Mouse (Mus musculus) ovary, adult 10 weeks (tissue): ENCODE data around the gene Skp2. TPM values are rescaled to one million over a fixed set of nuclear protein-coding genes. Genes with fewer than 3 reads are reported as not detected.

Source experiments
- polyA plus RNA-seq: library from polyadenylated mRNA; stranded (reverse); fragments of 350-450 nt; fragmentation: Illumina TruSeq; extraction: RNeasy Lipid Tissue Mini Kit (QIAGEN cat#74804); gene quantifications from one replicate; pipeline ENCODE4 v1.2.3, GENCODE M21; 2014

Gene Skp2
- 29.9 TPM for polyA plus RNA-seq

DNA sequence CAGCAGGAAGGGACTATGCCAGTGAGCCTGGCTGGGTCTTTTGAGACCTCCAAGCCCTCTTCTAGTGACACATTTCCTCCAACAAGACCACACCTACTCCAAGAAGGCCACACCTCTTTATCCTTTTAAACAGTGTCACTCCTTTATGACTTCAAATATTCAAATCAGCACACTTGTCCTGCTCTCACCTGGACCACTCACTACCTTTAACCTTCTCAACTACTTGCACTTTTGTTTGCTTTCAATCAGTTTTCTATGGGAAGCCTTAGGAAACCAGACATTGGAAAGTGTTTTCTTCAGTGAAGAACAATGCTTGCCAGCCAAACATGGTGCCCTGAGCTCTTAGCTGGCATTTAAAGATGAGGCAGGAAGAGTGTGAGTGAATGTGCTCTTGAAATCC lies at the start of gene Skp2:
Gene Skp2, minus strand, starts transcription at position 101 of the 400 bp plus-strand sequence.

GRCm38 (mm10) chr15:9140252-9140680 lies 15.0 kb downstream of the Skp2 start, which contains the start of gene Lmbrd2:
Lmbrd2 (plus strand) TSS chr15:9140550.

DNA sequence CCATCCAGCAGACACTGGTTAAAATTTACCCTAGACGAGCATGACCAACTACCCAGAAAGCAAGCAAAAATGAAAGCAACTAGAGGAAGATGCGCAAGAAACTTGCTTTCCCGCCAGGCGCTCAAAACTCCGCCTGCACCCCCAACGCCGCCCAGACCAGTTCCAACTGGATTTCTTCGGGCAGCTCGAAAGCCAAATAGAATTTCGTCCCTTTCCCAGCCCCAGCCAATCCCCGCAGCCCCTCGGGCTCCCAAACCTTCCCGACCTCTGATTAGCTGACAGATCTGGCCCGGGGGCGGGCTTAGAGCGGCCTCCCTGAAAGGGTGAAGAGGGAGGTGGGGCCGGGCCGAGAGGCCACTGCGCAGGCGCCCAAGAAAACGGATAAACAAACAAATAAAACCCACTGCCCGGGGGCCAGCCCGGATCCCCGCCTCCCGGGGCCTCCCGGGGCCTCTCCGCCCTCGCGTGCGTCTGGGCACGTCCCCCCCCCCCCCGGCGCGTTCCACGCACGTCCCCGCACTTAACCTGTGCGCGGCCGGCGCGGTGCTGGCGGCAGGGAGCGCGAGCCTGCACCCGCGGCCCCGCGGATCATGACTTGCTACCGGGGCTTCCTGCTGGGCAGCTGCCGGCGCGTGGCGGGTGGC lies 84.2 kb downstream of the Skp2 start, which contains the start of gene Nadk2:
Gene Nadk2, plus strand, starts transcription at position 349 of the 644 bp plus-strand sequence.

Other genes with a start within 250 kb of the Skp2 start
- 0.14 TPM for gene Ranbp3l, start 187.5 kb downstream of the Skp2 start, polyA plus RNA-seq
- 113 TPM for gene Nadk2, start 84.2 kb downstream of the Skp2 start, polyA plus RNA-seq
- 64.4 TPM for gene Lmbrd2, start 14.9 kb downstream of the Skp2 start, polyA plus RNA-seq
- not detected for gene Ugt3a1, start 121.5 kb upstream of the Skp2 start, polyA plus RNA-seq
- gene Ugt3a2, start 180.1 kb upstream of the Skp2 start, polyA plus RNA-seq, result 0.83 TPM